26 mouse cellular contexts compared by ENCODE assay signal in genomic region chr13:94491159-94491558, GRCm38 (mm10).
DNase-seq lines count a peak whose midpoint lies in the region; ATAC-seq and TF ChIP-seq lines count a peak whose summit lies in the region.
"Had no signal": no experiment of that assay in that cellular context is flagged by ENCODE, and none has a peak within 500 bp of the region (broad histone marks: within the 10 kb centered on the region; RNA-seq: fewer than 3 reads in every experiment).

No protein-coding gene starts in this region.

- ATAC-seq in hindbrain, embryonic 14.5 days (ENCODE audit: low FRiP score), result no peak
- ATAC-seq in hindbrain, postnatal 0 days, result no peak
- ATAC-seq in midbrain, embryonic 16.5 days, result peak; percentile 54; the same call in 1 of the 2 replicates
- ATAC-seq in midbrain, postnatal 0 days (ENCODE audit: low FRiP score), result no peak
- ATAC-seq: CD4-positive, CD25-positive, alpha-beta regulatory T cell, adult 4 months; forebrain, embryonic 14.5 days; inflammation-experienced regulatory T-cells, adult 6 months had no signal

- H3K27ac ChIP-seq in hindbrain, embryonic 14.5 days, result 0 out of 2 replicates have a peak overlapping the region, but pooled peaks have one; percentile 6
- H3K27ac ChIP-seq in hindbrain, postnatal 0 days, result no peak overlapping the region
- peak overlapping the region; percentile 58 for H3K27ac ChIP-seq in left cerebral cortex, adult 2 months
- H3K27ac ChIP-seq in midbrain, embryonic 16.5 days (ENCODE audit: low read length), result peak overlapping the region; percentile 39; the same call in 1 of the 2 replicates
- no peak overlapping the region for H3K27ac ChIP-seq in midbrain, postnatal 0 days (ENCODE audit: low read depth, low read length)
- H3K27ac ChIP-seq: embryonic facial prominence, embryonic 12.5 days; embryonic facial prominence, embryonic 15.5 days; gastrocnemius, adult 2 months; heart, embryonic 15.5 days had no signal

- 74% methylated on average over 8 of the region's 8 CpGs for WGBS in hindbrain, embryonic 14.5 days
- WGBS in hindbrain, postnatal 0 days, result 71% methylated on average over 8 of the region's 8 CpGs
- WGBS in midbrain, embryonic 16.5 days, result 64% methylated on average over 8 of the region's 8 CpGs
- 54% methylated on average over 8 of the region's 8 CpGs for WGBS in midbrain, postnatal 0 days

- H3K4me3 ChIP-seq in hindbrain, embryonic 14.5 days (replicated peaks; ENCODE audit: low read length), result no peak overlapping the region
- no peak overlapping the region for H3K4me3 ChIP-seq in hindbrain, postnatal 0 days (ENCODE audit: low read length)
- no peak overlapping the region for H3K4me3 ChIP-seq in left cerebral cortex, adult 2 months
- no peak overlapping the region for H3K4me3 ChIP-seq in midbrain, embryonic 16.5 days (ENCODE audit: low read depth, low read length)
- H3K4me3 ChIP-seq in midbrain, postnatal 0 days (ENCODE audit: low read depth, low read length), result no peak overlapping the region
- H3K4me3 ChIP-seq: embryonic facial prominence, embryonic 12.5 days; embryonic facial prominence, embryonic 15.5 days; gastrocnemius, adult 2 months; heart, embryonic 12.5 days; heart, embryonic 15.5 days; hindbrain, embryonic 13.5 days had no signal

- no peak for DNase-seq in hindbrain, embryonic 14.5 days (ENCODE audit: low spot score)
- DNase-seq in hindbrain, postnatal 0 days (ENCODE audit: low spot score), result no peak
- DNase-seq in left cerebral cortex, adult 2 months (ENCODE audit: extremely low spot score in 1 of 2, low spot score in 2 of 2), result no peak
- no peak for DNase-seq in left cerebral cortex, postnatal 36 days (ENCODE audit: low spot score in 2 of 2)
- no peak for DNase-seq in midbrain, postnatal 0 days (ENCODE audit: low spot score)
- DNase-seq: adrenal gland, adult 2 months; adrenal gland, postnatal 14 days; cerebellum, adult 11 months; cerebellum, adult 2 months; cerebellum, adult 9-11 months; cerebellum, postnatal 25 days; gastrocnemius, adult 2 months; gastrocnemius, postnatal 14 days; heart, adult 18-20 months; heart, postnatal 10 days; heart, postnatal 36 days had no signal

- H3K9ac ChIP-seq in hindbrain, embryonic 14.5 days, result no peak overlapping the region
- no peak overlapping the region for H3K9ac ChIP-seq in hindbrain, postnatal 0 days (replicated peaks; ENCODE audit: low read length)
- H3K9ac ChIP-seq in midbrain, embryonic 16.5 days (ENCODE audit: low read depth, low read length), result no peak overlapping the region
- H3K9ac ChIP-seq in midbrain, postnatal 0 days (replicated peaks; ENCODE audit: low read length, poor library complexity, severe bottlenecking), result no peak overlapping the region
- H3K9ac ChIP-seq: embryonic facial prominence, embryonic 12.5 days; embryonic facial prominence, embryonic 15.5 days; forebrain, postnatal 0 days; heart, embryonic 12.5 days; heart, embryonic 15.5 days; hindbrain, embryonic 13.5 days had no signal

- no peaks in the 10 kb centered on the region; the same call in 1 of the 2 replicates for H3K4me1 ChIP-seq in hindbrain, embryonic 14.5 days (replicated peaks; ENCODE audit: control insufficient read depth, insufficient read depth, low read length)
- H3K4me1 ChIP-seq in hindbrain, postnatal 0 days (ENCODE audit: insufficient read depth, low read length), result no peaks in the 10 kb centered on the region
- peaks cover 2% of the 10 kb centered on the region for H3K4me1 ChIP-seq in midbrain, embryonic 16.5 days (ENCODE audit: control insufficient read depth, insufficient read depth, low read length)
- no peaks in the 10 kb centered on the region for H3K4me1 ChIP-seq in midbrain, postnatal 0 days (ENCODE audit: insufficient read depth, low read length)
- H3K4me1 ChIP-seq: embryonic facial prominence, embryonic 12.5 days; embryonic facial prominence, embryonic 15.5 days; heart, embryonic 12.5 days; heart, embryonic 15.5 days had no signal

- H3K4me2 ChIP-seq in hindbrain, embryonic 14.5 days (replicated peaks), result no peak overlapping the region
- no peak overlapping the region for H3K4me2 ChIP-seq in hindbrain, postnatal 0 days (ENCODE audit: low read depth, low read length)
- H3K4me2 ChIP-seq in midbrain, embryonic 16.5 days (ENCODE audit: low read length), result no peak overlapping the region
- H3K4me2 ChIP-seq in midbrain, postnatal 0 days (ENCODE audit: low read depth, low read length, poor library complexity, severe bottlenecking), result no peak overlapping the region
- H3K4me2 ChIP-seq: embryonic facial prominence, embryonic 12.5 days; embryonic facial prominence, embryonic 15.5 days; heart, embryonic 12.5 days; heart, embryonic 15.5 days; hindbrain, embryonic 13.5 days had no signal

- no peaks in the 10 kb centered on the region for H3K27me3 ChIP-seq in hindbrain, embryonic 14.5 days (ENCODE audit: control insufficient read depth, insufficient read depth, low read length)
- H3K27me3 ChIP-seq in hindbrain, postnatal 0 days (ENCODE audit: insufficient read depth, low read length), result no peaks in the 10 kb centered on the region
- H3K27me3 ChIP-seq in midbrain, embryonic 16.5 days (ENCODE audit: control insufficient read depth, insufficient read depth, low read depth, low read length), result no peaks in the 10 kb centered on the region
- H3K27me3 ChIP-seq in midbrain, postnatal 0 days (ENCODE audit: insufficient read depth, low read length), result no peaks in the 10 kb centered on the region
- H3K27me3 ChIP-seq: embryonic facial prominence, embryonic 12.5 days; embryonic facial prominence, embryonic 15.5 days; heart, embryonic 12.5 days; heart, embryonic 15.5 days; hindbrain, embryonic 13.5 days had no signal

- no peaks in the 10 kb centered on the region; the same call in 1 of the 2 replicates for H3K36me3 ChIP-seq in hindbrain, embryonic 14.5 days (replicated peaks; ENCODE audit: control insufficient read depth, insufficient read depth)
- H3K36me3 ChIP-seq in hindbrain, postnatal 0 days (ENCODE audit: insufficient read depth, low read length), result 0 out of 2 replicates have a peak, but pooled peaks cover 4% of the 10 kb centered on the region
- no peaks in the 10 kb centered on the region; the same call in 1 of the 2 replicates for H3K36me3 ChIP-seq in midbrain, embryonic 16.5 days (ENCODE audit: control insufficient read depth, insufficient read depth, low read length)
- H3K36me3 ChIP-seq in midbrain, postnatal 0 days (ENCODE audit: insufficient read depth, low read length), result peaks cover 8% of the 10 kb centered on the region; the same call in 1 of the 2 replicates

- intact Hi-C loops in left cerebral cortex, adult 2 months (cut with DNase I), result no loop called here
- intact Hi-C loops in left cerebral cortex, postnatal 36 days (cut with DNase I), result no loop called here

- H3K9me3 ChIP-seq in hindbrain, embryonic 14.5 days (ENCODE audit: control insufficient read depth, low read length), result no peaks in the 10 kb centered on the region
- H3K9me3 ChIP-seq in hindbrain, postnatal 0 days (ENCODE audit: low read length), result no peaks in the 10 kb centered on the region
- no peaks in the 10 kb centered on the region for H3K9me3 ChIP-seq in midbrain, embryonic 16.5 days (replicated peaks; ENCODE audit: control insufficient read depth, low read length, poor library complexity, severe bottlenecking)
- no peaks in the 10 kb centered on the region for H3K9me3 ChIP-seq in midbrain, postnatal 0 days (ENCODE audit: low read length)
- H3K9me3 ChIP-seq: embryonic facial prominence, embryonic 12.5 days; embryonic facial prominence, embryonic 15.5 days; heart, embryonic 12.5 days; heart, embryonic 15.5 days; hindbrain, embryonic 13.5 days had no signal

- no peak for TF ChIP-seq CTCF in hindbrain, postnatal 0 days (IDR thresholded peaks at IDR 0.05; ENCODE audit: low read depth)
- TF ChIP-seq CTCF in left cerebral cortex, adult 2 months (IDR thresholded peaks at IDR 0.05), result no peak
- TF ChIP-seq CTCF in midbrain, postnatal 0 days (IDR thresholded peaks at IDR 0.05), result no peak

Comparison
In these comparisons a context has a peak if more than half of its experiments do, and no peak if none do; other contexts are left out.
1. H3K27ac ChIP-seq: peak in hindbrain, embryonic 14.5 days (single experiment), left cerebral cortex, adult 2 months (single experiment) and midbrain, embryonic 16.5 days (single experiment); none in hindbrain, postnatal 0 days (single experiment) and midbrain, postnatal 0 days (single experiment).